Mouse (Mus musculus) CD4-positive, CD25-positive, alpha-beta regulatory T cell, adult 2 months (primary cell): ENCODE data around the gene Ptgs1.

ENCODE experiments used
- DNase-seq: peaks from one replicate; pipeline ENCODE4 v3.0.0-alpha.2; 2012; ENCODE audit warnings: low read depth, low spot score

Ptgs1 gene

GRCm38 (mm10) chr2:36214425-36214824, 15.8 kb upstream of the Ptgs1 start:
- DNase-seq = peak; percentile 19

- no peak for DNase-seq
Observed at GRCm38 (mm10) chr2:36215203-36215739, 15.0 kb upstream of the Ptgs1 start.

- no peak for DNase-seq
Observed at GRCm38 (mm10) chr2:36216546-36216945, 13.7 kb upstream of the Ptgs1 start.

- DNase-seq = no peak
Observed at GRCm38 (mm10) chr2:36216953-36217573, 13.2 kb upstream of the Ptgs1 start.

- DNase-seq = no peak
Observed at GRCm38 (mm10) chr2:36217692-36218233, 12.5 kb upstream of the Ptgs1 start.

GRCm38 (mm10) chr2:36220106-36220505, 10.1 kb upstream of the Ptgs1 start:
- no peak for DNase-seq

GRCm38 (mm10) chr2:36220891-36221290, 9.3 kb upstream of the Ptgs1 start:
- DNase-seq = no peak

GRCm38 (mm10) chr2:36222168-36222848, 7.9 kb upstream of the Ptgs1 start:
- DNase-seq = no peak

- no peak for DNase-seq
Observed at GRCm38 (mm10) chr2:36223436-36223835, 6.8 kb upstream of the Ptgs1 start.

- DNase-seq = no peak
Observed at GRCm38 (mm10) chr2:36224153-36224552, 6.1 kb upstream of the Ptgs1 start.

GRCm38 (mm10) chr2:36224599-36224998, 5.6 kb upstream of the Ptgs1 start:
- DNase-seq = no peak

- no peak for DNase-seq
Observed at GRCm38 (mm10) chr2:36230967-36231366, 741 bp downstream of the Ptgs1 start.

- no peak for DNase-seq
Observed at GRCm38 (mm10) chr2:36234526-36235368, 4.5 kb downstream of the Ptgs1 start.

- no peak for DNase-seq
Observed at GRCm38 (mm10) chr2:36235917-36236316, 5.7 kb downstream of the Ptgs1 start.

- no peak for DNase-seq
Observed at GRCm38 (mm10) chr2:36236889-36237288, 6.7 kb downstream of the Ptgs1 start.

GRCm38 (mm10) chr2:36237557-36237956, 7.3 kb downstream of the Ptgs1 start:
- DNase-seq = no peak

GRCm38 (mm10) chr2:36238467-36238866, 8.2 kb downstream of the Ptgs1 start:
- DNase-seq = no peak

- no peak for DNase-seq
Observed at GRCm38 (mm10) chr2:36238951-36239350, 8.7 kb downstream of the Ptgs1 start.

- DNase-seq = no peak
Observed at GRCm38 (mm10) chr2:36242514-36242913, 12.3 kb downstream of the Ptgs1 start.

GRCm38 (mm10) chr2:36243296-36243891, 13.2 kb downstream of the Ptgs1 start:
- no peak for DNase-seq

- DNase-seq = no peak
Observed at GRCm38 (mm10) chr2:36243892-36244309, 13.7 kb downstream of the Ptgs1 start.

GRCm38 (mm10) chr2:36244705-36245104, 14.5 kb downstream of the Ptgs1 start:
- DNase-seq = no peak
